Mouse (Mus musculus) mouse trophoblast stem cell (cell line): Measurements from ENCODE around the gene Plekhd1.

Source experiments
- in situ Hi-C, 2 experiments: fragments of 300-500 bp; cut with MseI, MboI; formaldehyde crosslinking; loops; 2 replicates in 1 of 2; 3 replicates in 1 of 2; pipeline ENCODE4 v1.15.1; 2025

Gene Plekhd1

GRCm38 (mm10) chr12:80751556-80751955 is 59.2 kb downstream of the Plekhd1 start:
- in situ Hi-C loops, result no loop called here

DNA sequence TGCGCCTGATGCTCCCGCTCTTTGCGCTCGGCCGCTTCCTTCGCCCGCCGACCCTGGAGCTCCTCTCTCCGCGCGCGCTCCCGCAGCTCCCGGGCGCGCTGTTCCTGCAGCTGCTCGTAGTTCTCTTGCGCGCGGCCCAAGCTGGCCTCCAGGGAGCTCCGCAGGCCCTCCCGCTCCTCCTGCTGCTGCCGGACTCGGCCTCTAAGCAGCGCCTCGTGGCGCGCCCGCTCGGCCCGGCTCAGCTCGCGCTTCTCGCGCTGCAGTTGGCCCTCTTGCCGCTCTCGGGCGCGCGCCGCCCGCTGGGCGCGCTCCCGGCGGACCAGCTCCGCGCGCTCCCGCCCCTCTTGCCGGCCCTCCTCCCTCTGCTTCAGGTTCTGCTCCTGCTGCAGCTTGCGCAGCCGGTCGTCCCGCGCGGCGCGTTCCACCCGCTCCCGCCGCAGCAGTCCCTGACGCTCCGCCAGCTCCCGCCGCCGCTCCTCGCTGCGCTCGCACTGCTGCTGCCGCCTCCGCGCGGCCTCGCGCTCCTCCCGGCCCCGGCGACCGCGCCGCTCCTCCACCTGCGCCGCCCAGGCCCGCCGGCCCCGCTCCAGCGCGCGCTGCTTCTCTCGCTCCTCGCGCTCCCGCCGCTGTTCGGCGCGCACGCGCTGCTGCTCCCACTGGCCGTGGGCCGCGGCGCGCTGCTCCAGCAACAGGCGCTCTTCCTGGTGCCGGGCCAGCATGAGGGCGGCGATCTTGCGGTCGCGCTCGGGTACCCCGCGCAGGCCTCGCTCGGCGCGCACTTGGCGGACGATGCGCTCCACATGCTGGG is 65.6 kb downstream of the Plekhd1 start:
- in situ Hi-C loops, result no loop called here

DNA sequence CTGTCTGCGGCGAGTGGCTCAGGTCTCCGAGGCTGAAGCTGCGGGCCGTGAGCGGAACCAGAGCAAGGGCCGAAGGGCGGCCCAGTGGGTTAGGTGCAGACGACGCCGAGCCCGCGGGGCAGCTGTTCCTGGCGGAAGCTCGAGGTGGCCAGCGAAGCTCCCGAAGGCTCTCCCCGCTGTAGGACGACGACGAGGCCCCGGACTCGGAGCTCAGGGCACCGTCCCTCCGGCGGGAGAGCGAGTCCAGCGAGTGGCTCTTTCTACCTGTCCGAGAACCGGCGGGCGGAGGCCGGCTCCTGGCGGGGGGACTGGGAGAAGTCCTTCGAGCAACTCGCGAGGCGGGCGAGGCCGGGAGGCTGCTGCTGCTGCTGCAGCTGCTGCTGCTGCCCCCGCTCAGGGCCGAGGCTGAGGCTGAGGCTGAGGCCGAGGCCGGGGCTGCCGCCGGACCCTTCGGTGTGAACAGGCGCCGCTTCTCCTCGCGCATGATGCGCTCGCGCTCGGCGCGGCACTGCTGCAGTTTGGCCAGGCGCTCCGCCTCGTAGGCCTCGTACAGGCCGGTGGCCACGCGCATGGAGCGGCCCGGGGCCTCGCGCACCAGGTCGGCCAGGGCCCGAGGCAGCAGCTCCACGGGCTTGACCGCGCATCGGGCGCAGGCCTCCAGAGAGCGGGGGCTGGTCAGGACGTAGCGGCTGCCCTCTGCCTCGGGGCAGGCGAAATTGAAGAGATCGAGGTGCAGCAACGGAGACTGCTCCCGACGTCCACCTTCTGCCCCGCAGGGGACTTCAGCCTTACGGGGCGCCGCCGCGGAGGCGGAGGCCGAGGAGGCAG is 66.4 kb downstream of the Plekhd1 start:
- in situ Hi-C loops, result no loop called here

DNA sequence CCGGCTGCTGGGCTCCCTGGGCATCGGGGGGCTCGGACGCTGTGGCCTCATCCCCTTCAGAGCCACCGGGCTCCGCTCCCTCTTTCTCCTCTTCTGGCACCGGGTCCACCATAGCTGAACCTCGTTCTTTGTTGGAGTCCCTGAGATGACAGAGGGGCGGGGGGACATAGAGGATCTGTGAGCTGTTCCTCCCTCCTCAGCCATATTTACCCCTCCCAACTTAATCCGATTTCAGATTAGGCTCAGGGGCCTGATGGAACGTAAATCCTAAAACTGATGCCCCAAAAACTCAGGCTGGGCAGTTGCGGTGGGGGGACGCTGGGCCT is 67.0 kb downstream of the Plekhd1 start:
- in situ Hi-C loops, result no loop called here

DNA sequence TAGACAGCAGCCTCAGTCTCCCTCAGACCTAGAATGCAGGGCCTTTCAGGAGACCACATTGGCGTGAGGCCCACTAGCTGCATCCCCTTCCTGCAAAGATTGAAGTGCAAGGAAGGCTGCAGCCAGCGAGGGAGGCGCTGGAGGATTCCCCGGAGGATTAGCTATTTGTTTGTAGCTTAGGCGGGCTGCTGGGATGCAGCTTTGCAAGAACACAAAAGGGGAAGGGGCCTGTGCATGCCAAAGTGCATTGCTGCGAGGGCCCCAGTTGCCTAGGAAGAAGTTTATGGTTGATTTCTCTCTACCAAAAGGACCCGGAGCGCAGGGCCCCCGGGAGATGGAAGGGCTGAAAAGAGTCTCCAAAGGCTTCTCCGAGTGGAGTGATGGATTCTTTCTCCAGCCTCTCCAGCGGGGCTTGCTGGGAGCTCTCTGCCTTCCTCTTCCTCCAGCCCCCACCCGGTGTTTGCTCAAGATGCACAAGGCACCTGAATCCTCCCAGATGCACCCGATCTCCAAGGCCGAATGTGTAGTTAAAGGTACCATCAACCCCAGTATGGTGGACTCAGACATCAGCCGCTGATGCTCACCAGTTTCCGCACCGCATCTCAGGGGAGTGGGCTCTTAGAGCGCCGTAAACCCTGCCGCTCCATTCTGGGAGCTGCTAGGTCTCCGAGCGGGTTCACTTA is 67.5 kb downstream of the Plekhd1 start:
- in situ Hi-C loops, result no loop called here

GRCm38 (mm10) chr12:80760396-80760801 is 68.0 kb downstream of the Plekhd1 start, which contains the start of gene Ccdc177:
Ccdc177 (minus strand) TSS chr12:80760687.
- in situ Hi-C loops, result no loop called here

DNA sequence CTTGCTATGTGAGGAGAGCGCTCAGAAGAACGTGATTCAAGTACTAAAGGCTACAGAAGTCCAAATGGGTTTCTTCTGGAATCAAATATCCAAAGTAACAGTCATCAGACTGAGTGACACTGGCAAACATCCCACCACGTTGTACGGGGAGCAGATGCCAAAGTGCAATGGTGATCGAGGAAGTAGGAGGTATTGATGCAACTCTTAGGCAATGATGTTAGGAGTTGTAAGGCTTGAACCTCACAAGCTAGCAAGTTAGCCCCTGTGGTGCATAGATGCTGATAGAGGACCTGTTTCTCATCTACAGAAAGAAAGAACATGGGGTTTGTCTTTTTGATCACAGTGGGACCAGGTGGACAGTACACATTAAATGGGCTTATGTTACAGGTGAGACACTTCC is 70.6 kb downstream of the Plekhd1 start:
- in situ Hi-C loops, result no loop called here

DNA sequence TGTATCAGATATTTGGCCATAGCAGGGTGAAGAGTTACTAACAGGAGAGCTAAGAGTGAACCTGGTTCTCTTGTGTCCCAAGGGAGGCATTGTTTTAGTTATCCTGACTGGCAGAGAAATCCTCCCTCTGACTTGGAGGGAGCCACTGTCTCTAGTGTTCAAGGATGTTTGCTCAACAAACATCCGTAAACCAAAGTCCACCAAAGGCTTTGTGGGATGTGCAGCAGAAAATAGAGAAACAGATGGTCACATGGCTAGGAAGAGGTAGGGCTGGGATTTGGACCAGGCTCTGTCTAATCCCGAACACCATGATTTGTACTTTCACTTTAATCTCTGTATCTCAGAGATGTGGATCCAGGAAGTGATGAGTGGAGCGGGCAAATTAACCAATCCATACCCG is 71.7 kb downstream of the Plekhd1 start:
- in situ Hi-C loops, result no loop called here

GRCm38 (mm10) chr12:80769697-80770096 is 77.3 kb downstream of the Plekhd1 start:
- in situ Hi-C loops, result loop anchor here (5.0 kb wide), 1 partner anchor 123 kb away; no protein-coding TSS in a partner anchor
